Mouse (Mus musculus): ENCODE measurements around the gene Prss53.
"Not testable (repeated sequence)": the region's sequence is repeated elsewhere in the genome, so short reads cannot be mapped to it uniquely, and the experiment has no call there.

Gene Prss53

DNA sequence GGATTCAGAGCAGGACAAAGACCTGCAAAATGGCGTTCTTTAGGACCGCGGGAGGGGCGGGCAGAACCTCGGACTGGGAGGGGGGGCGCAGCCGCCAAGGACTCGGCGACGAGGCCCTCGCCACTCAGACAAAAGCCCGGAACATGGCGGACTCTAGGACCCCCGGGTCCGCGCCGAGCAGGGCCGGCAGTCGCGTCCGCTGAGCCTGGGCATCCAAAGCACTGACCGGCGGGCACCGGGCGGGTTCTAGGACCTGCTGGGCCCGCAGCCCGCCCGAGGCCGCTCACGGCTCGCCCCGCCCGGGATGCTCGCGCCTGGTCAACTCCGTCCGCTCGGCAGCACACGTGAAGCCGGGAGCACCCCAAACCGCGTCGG, 15.2 kb downstream of the Prss53 start:
- peak; percentile 94 to 95 for DNase-seq (ENCODE audit: low spot score in 2 of 2)

DNA sequence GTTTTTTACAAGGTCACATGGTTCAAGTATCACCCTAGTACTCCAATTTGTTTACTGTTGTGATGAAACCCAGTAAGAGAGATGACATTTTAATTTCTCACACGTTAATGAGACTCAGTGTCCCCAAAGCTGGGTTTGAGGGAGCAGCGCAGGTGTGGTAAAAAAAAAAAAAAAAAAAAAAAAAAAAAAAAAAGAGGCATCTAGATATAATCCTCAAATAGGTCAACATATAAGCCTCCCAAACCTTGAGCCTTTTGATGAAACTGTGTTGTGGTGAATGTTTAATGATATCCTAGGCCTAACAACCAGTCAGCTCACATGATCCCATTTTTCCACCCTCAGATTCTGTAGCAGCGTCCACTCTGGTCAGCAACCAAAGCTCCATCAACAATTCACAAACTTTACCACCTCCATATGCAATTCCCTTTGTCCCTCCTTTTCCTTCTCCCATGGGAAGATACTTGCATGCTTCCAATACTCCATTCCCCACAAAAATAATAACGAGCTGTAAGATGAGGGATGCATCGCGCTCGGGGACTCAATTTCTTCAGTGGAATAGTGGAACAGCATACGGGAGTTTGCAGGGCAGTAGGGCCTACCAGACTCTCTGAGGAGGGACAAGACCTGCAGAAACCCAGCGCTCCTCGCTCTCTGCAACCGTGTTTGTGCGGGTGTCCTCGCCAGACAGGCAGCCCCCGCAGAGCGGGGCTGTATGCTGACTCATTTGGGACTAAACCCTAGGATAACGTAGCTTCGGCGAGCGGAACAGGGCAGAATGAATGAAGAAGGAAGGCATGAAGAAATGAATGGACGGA, 15.8 kb downstream of the Prss53 start:
- no peak for DNase-seq (ENCODE audit: low spot score in 2 of 2)

DNA sequence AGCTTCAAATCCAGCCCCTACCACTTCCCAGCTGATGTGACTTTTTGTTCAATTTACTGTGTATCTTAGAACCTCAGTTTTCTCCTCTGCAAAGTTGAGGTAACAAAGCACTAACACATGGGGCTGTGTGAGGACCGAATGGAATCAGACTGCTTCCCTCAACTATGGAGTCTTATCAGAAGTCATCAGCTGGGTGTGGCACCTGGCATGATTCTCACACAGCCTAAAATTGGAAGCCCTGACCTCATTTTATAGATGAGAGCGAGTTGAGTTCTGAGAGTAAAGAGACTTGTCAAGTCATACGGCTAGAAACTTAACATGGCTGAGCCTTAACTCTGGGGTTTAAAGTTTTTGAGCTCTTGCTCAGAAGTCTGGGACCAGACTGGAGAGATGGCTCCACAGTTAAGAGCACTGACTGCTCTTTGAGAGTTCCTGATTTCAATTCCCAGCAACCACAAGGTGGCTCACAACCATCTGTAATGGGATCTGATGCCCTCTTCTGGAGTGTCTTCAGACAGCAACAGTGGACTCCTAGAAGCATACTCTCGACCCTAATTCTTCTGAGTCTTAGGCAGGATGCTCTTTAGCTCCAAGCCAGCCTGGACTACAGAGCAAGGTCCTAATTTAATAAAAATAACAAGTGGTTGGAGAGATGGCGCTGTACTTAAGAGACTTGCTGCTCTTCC, 20.5 kb downstream of the Prss53 start:
- DNase-seq (ENCODE audit: low spot score in 2 of 2), result no peak

DNA sequence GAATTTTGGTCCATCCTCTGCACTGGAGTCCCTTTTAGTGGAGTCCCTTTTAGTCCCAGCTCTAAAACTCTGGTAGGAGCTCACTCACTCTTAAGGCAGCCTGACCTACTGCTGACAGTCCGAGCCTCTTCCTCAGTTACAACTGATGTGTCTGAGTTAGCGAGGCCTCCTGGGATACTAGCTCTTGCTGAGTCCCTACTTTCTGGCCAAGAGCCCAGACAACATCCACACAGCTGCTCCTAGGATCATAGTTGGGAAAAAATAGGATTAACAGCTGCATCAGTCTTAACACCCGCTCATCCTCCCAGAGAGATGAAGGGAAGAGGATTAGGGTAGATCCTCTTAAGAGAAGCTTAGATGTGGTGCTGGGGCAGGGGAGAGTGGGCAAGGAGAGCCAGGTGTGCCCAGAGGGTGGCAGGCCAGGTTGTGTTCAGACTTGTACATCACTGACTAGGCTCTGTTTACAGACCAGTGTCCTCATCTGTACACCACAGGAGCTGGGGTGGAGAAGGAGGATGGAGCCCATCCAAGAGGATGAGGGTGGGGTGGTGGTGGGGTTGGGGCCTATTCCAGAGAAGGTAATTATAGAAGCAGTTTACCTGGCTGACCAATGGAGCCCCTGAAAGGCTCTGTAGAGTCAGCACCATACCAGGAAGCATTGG, 21.5 kb downstream of the Prss53 start:
- peak in 1 of 2 experiments; percentile 61 for DNase-seq (ENCODE audit: low spot score in 2 of 2)

DNA sequence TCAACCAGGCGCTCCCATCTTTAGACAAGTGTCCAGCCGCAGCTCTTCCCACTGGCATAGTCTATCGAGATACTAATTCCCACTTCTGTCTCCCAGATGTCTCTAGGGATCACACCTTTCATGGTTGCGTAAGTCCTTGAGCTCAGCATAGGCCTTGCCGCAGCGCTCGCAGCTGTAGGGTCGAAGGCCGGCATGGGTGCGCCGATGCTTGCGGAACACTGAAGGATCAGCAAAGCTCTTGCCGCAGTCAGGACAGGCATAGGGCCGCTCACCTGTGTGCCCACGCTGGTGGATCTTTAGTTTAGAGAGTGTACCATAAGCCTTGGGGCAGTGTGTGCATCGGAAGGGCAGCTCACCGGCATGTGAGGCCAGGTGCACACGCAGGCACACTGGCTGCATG, 23.1 kb downstream of the Prss53 start:
- no peak for DNase-seq (ENCODE audit: low spot score in 2 of 2)

DNA sequence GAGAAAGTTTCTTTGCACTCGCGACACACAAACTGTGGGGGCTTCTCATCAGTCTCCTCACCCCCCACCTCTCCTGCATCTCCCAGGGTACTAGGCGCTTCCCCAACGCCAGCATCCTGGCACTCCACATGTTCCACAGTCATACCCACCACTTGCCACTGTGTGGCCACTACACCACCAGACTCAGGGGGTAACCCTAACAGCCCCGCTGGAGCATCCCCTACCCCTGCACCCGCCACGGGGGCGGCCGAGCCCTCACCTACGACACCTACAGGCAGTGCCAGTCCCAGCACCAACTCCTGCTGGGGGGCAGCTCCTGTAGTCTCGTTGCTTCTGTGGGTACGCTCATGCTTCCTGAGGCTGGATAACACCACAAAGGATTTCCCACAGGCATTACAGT, 24.3 kb downstream of the Prss53 start:
- no peak for DNase-seq (ENCODE audit: low spot score in 2 of 2)

DNA sequence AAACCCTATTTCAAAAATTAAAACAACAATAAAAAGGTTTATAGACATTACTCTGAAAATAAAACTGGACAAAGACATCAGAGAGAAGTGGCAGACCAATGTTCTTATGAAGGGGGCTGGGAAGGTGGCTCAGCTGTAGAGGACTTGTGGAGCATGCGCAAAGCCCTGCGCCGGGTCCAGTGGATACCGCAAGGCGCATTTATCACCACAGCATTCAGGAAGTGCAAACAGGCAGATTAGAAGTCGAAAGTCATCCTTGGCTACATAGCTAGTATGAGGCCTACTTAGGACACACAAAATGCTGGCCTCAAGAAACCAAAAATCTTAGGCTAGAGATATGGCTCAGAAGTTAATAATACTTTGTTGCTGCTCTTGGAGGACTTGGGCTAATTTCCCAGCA, 32.5 kb downstream of the Prss53 start:
- DNase-seq (ENCODE audit: low spot score in 2 of 2), result no peak

DNA sequence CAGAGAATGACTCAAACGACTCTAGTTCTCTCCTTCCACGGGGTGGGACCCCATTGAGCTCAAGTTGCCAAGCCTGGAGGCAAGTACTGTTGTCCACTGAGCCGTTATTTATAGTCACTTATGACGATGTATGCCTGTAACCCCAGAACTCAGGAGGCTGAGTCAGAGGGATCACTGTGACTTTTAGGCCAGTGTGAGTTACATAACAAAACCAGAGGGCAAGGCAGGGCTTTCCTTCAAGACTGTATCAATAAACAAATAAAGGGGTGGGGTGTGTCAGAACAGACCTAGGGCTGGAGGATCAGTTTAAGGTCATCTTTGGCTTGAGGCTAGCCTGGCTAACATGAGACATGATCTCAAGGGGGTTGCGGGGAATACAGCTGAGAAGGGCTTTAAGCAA, 39.9 kb downstream of the Prss53 start:
- DNase-seq (ENCODE audit: low spot score in 2 of 2), result no peak

DNA sequence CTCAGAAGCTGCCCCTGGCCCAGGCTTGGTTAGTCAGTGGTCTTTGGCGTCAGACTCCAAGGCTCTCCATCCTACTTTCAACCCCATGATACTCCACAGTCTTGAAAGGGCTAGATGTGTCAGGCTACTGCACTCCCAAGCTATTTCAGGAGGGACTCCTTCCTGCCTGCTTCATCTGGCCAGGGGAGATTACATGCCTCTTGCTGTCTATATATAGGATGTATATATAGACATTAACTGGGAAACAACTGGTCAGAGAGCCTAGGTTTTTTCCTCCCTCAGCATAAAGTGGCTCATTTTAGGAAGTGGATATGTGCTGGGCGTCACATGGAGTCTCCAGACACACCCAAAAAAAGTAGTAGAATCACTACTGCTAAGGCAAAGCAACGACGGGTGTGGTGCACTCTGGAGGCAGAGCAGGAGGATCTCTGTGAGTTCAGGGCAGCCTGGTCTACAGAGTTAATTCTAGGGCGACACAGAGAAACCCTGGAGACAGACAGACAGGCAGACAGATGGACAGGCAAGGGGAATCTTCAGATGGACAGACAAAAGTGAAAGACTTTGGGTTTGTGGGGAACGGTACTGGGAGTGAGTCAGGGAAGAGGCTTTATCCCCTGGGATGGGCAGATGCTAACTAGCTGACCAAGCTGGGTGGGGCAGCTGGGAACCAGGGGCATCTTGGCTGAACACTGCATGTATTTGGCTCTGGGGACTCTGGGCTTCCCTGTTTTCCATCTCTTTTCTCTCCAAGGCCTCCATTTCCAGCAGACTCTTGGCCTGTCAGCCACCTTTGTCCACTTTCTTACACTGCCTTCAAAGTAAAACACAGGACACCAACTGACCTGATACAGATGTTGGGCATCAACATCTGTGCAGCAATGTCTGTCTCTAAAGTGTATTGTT, 40.5 kb downstream of the Prss53 start:
- DNase-seq (ENCODE audit: low spot score in 2 of 2), result no peak

DNA sequence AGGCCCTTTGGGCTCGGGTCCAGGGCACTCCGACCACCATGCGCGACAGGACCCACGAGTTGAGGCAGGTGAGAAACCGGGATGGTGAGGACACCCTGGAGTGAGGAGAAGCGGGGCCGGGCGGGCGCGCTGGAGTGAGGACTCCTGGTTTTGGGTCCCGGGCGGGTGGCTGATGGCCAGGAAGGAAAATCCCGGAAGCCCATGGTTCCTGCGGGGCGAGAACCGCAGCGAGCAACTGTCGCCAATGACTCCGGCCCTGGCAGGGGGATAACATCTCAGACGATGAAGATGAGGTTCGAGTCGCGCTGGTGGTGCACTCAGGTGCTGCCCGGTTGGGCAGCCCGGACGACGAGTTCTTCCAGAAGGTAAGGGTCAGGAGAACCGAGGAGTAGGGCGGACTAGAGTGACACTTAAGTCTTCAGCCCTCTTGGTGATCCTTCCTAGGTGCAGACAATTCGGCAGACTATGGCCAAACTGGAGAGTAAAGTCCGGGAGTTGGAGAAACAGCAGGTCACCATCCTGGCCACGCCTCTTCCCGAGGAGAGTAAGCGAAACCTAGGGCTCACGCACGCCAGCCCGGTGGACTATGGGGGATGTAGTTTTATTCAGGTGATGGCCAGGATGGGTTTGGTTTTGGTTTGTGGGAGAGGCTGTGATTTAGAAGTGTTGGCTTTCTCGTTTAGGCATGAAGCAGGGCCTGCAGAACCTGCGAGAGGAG, 48.6 kb downstream of the Prss53 start:
- DNase-seq (ENCODE audit: low spot score in 2 of 2), result peak; percentile 59 to 71

DNA sequence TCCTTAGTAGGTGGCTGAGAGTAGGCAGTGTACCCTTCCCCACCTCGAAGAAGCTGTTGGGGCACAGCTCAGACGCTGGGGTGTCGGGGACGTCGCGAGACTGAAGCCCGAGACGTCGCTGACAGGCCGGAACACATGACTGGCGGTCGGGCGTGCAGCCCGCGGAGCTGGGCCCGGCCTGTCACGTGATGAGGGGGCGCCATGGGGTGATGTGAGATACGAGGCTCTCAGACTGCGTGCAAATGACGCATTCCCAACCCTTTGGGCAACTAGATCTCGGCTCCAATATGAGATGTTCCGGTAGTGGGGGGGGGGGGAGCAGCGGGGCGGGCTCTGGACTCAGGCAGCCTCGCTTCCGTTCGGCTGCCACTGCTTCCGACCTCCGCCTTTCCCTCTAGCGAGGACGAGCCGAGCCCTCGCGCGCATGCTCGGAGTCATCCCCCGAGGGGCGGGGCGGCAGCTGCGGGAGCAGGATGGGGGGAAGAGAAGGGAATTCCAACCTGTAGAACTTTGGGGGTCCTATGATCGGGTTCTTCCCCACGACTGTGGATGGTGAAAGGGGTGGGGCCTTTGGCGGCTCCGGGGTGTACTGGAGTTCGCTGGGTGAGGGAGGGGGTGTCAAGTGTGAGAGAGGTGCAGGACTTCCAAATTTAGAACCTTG, 49.3 kb downstream of the Prss53 start:
- DNase-seq (ENCODE audit: low spot score in 2 of 2), result peak; percentile 97

DNA sequence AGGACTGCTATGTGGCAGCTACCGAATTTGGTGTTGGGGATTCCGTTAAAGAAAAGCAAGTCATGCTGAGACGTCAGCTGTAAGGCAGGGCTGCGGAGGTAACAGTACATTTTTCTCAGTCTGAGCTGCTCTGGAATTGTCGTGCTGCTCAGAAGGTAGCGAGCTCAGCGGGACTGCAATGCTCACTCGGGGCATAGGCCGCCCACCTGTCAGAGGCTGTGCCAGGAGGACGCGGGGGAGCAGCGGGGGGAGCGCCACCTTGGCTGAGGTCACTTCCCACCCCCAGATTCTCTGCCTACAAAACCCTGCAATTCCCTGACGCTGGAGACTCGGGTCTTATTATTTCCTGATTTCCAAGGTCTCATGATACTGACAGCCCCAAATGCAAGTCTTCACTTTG, 49.9 kb downstream of the Prss53 start:
- peak; percentile 75 to 76 for DNase-seq (ENCODE audit: low spot score in 2 of 2)

DNA sequence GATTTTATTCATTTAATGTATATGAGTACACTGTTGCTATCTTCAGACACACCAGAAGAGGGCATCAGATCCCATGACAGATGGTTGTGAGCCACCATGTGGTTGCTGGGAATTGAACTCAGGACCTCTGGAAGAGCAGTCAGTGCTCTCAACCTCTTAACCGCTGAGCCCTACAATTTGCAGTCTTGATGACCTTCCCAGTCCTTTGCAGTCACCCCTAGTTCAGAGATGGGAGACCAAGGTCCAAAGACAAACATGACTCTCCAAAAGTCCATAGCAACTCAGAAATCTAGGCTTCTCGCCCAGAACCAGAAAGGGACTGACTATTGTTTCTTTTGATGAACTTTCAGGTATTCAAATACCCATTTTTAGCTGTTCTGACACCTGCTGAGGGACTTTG, 50.7 kb downstream of the Prss53 start:
- DNase-seq (ENCODE audit: low spot score in 2 of 2), result not testable (repeated sequence)

DNA sequence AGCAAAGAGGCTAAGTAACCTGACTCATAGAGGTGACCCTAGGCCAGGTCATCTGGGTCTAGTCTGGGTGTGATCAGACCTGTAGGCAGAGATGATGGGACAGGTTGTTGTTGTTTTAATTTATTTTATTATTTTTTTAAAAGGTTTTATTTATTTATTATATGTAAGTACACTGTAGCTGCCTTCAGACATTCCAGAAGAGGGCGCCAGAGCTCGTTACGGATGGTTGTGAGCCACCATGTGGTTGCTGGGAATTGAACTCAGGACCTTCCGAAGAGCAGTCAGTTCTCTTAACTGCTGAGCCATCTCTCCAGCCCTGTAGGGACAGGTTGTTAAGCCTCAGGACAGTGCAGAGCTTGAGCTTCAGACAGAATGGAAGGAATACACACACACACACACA, 52.9 kb downstream of the Prss53 start:
- not testable (repeated sequence) for DNase-seq (ENCODE audit: low spot score in 2 of 2)

DNA sequence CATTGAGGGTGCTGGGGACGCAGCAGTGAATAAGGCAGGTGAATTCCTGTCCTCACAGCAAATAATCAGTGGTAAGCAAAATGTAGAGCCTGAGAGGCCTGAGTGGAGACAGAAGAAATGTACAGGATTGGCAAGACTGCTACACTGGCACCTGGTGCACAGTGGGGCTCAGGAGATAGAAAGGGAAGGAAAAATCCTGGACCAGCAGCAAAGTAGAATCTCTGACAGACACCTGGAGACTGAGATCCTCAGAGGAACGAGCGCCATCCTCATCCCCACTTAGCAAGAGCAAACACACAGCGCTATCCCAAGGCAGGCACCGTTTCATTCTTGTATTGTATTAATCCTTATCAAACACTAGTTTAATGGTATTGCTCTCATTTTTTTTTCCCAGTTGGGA, 53.3 kb downstream of the Prss53 start:
- no peak for DNase-seq (ENCODE audit: low spot score in 2 of 2)

All from right cerebral cortex, postnatal 36 days (tissue).